Mouse (Mus musculus): ENCODE data around the gene 4930432M17Rik. TPM values are rescaled to one million over a fixed set of nuclear protein-coding genes. Genes with fewer than 3 reads are reported as not detected.

4930432M17Rik gene
- total and polyA plus RNA-seq, 2 experiments: not detected

DNA sequence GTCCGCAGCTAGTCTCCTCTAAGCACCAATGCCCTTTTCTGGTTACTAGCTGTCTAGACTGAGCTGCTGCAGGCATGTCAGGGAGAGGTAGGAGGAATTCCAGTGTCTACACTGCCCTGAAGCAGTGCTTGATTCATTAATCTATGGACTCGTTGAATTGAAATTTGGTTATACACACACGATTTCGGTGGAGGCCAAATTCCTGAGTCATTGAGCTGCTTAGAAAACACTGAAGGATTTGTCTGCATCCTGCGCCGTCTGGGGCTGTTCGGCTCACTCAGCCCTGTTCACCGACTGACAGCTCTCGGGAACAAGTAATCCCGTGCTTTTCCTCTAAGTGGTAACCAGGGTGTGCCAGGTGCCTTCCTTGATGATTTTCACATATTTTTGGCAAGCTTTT lies 55.1 kb downstream of the 4930432M17Rik start:
- Histone ChIP-seq H3K4me3 (ENCODE audit: insufficient read depth, low read depth, low read length) (no peak overlapping the region), H3K27ac (replicated peaks; ENCODE audit: insufficient read depth, low read depth, low read length) (no peak overlapping the region), H3K9ac (ENCODE audit: low read depth, low read length) (no peak overlapping the region), H3K79me2 (ENCODE audit: control insufficient read depth, insufficient read depth, low read length) (peaks cover 4% of the 10 kb centered on the region; the same call in 1 of the 2 replicates), H3K27me3 (ENCODE audit: control insufficient read depth, insufficient read depth, low read length) (no peaks in the 10 kb centered on the region), H3K36me3 (ENCODE audit: control insufficient read depth, insufficient read depth, low read length) (peaks cover 6% of the 10 kb centered on the region; the same call in 1 of the 2 replicates), H3K4me1 (ENCODE audit: control insufficient read depth, insufficient read depth, low read length) (peaks cover 9% of the 10 kb centered on the region)
- TF ChIP-seq POLR2A (IDR thresholded peaks at IDR 0.05; ENCODE audit: extremely low read depth, insufficient read depth, low read length) (no peak), CTCF (IDR thresholded peaks at IDR 0.05; ENCODE audit: low read depth, low read length) (no peak)
- WGBS: 92% methylated on average over 10 of the region's 10 CpGs
- DNase-seq (ENCODE audit: extremely low read depth, low read depth, low spot score): no peak

DNA sequence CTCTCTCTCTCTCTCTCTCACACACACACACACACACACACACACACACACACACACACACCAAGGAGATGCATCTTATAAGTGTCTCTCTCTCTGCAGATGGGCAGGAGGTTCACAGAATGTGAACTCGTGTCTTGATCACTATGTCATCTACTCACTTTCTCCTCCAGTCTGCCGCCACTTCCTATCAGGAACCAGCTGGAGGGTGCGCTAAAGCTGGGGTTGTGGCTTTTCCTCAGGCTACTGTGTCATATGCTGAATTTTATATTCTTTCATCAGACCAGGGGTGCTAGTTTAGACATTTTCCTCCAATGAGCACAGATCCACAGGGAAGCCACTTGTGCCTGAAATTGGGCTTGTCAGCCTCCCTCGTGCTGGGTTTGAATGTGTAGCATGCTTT lies 59.1 kb downstream of the 4930432M17Rik start:
- no peaks in the 10 kb centered on the region for H3K4me1 ChIP-seq (ENCODE audit: control insufficient read depth, insufficient read depth, low read length)
- H3K36me3 ChIP-seq (ENCODE audit: control insufficient read depth, insufficient read depth, low read length): peaks cover 20% of the 10 kb centered on the region
- no peak for TF ChIP-seq CTCF (IDR thresholded peaks at IDR 0.05; ENCODE audit: low read depth, low read length)
- TF ChIP-seq POLR2A (IDR thresholded peaks at IDR 0.05; ENCODE audit: extremely low read depth, insufficient read depth, low read length): no peak
- 87% methylated on average over 4 of the region's 4 CpGs for WGBS
- no peak overlapping the region for H3K4me3 ChIP-seq (ENCODE audit: insufficient read depth, low read depth, low read length)
- no peak overlapping the region for H3K9ac ChIP-seq (ENCODE audit: low read depth, low read length)
- H3K27me3 ChIP-seq (ENCODE audit: control insufficient read depth, insufficient read depth, low read length): no peaks in the 10 kb centered on the region
- H3K27ac ChIP-seq (replicated peaks; ENCODE audit: insufficient read depth, low read depth, low read length): no peak overlapping the region
- no peak for DNase-seq (ENCODE audit: extremely low read depth, low read depth, low spot score)
- no peaks in the 10 kb centered on the region; the same call in 1 of the 2 replicates for H3K79me2 ChIP-seq (ENCODE audit: control insufficient read depth, insufficient read depth, low read length)

Other genes with a start within 250 kb of the 4930432M17Rik start
- gene Cnn3, start 244.3 kb upstream of the 4930432M17Rik start, total RNA-seq (2014; rRNA removed): 146 and 163 TPM in 2 replicates
- gene Cnn3, start 244.3 kb upstream of the 4930432M17Rik start, polyA plus RNA-seq (2012; rRNA removed): 92.4 and 116 TPM in 2 replicates
- 6.2 and 6.6 TPM in 2 replicates for gene Slc44a3, start 138.4 kb upstream of the 4930432M17Rik start, total RNA-seq (2014; rRNA removed)
- gene Slc44a3, start 138.4 kb upstream of the 4930432M17Rik start, polyA plus RNA-seq (2012; rRNA removed): 4.3 and 4.7 TPM in 2 replicates
- 5.1 and 6.4 TPM in 2 replicates for gene F3, start 52.8 kb downstream of the 4930432M17Rik start, total RNA-seq (2014; rRNA removed)
- gene F3, start 52.8 kb downstream of the 4930432M17Rik start, polyA plus RNA-seq (2012; rRNA removed): 2.3 and 2.7 TPM in 2 replicates
- gene Abcd3, start 144.5 kb downstream of the 4930432M17Rik start, total RNA-seq (2014; rRNA removed): 277 and 397 TPM in 2 replicates
- 45.5 and 49.5 TPM in 2 replicates for gene Abcd3, start 144.5 kb downstream of the 4930432M17Rik start, polyA plus RNA-seq (2012; rRNA removed)

Measured in liver, adult 2 months (tissue).